Mouse (Mus musculus) cerebellum, adult 2 months (tissue): ENCODE data around the gene Usp20.

ENCODE experiments used
- CTCF ChIP-seq: fragments of 200-500 bp; IDR thresholded peaks from 2 replicates; pipeline ENCODE4 v1.5.1; 2011; ENCODE audit warnings: low read depth, mild to moderate bottlenecking, control low read depth, low read length, moderate library complexity, borderline replicate concordance; ENCODE audit not compliant: insufficient read depth
- POLR2A ChIP-seq: fragments of 200-500 bp; IDR thresholded peaks from 2 replicates; pipeline ENCODE4 v1.6.1; 2011; ENCODE audit warnings: low read length, control low read depth, borderline replicate concordance; ENCODE audit not compliant: insufficient read depth

DNA sequence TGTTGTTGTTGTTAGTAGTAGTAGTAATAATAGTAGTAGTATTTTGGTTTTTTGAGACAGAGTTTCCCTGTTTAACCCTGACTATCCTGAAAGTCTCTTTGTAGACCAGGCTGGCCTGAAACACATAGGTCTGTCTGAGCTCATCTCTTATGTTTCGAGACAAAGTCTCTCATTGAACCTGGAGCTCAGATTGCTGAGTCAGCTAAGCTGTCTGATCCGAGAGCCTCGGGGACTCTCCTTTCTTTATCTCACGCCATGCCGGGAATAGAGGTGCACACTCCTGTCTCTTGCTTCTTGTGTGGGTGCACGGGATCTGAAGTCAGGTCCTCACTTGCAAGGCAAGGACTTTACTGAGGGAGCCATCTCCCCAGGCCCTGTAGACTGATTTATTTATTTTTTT is 49.0 kb upstream of the Usp20 start:
- TF ChIP-seq POLR2A, result no peak
- TF ChIP-seq CTCF, result no peak
